Mouse (Mus musculus) cerebellum, postnatal 14 days (tissue): Measurements from ENCODE around the gene Spred3.
A peak's percentile ranks its signal among the peaks of the same experiment; 100 is the strongest.
"Not testable (repeated sequence)": the region's sequence is repeated elsewhere in the genome, so short reads cannot be mapped to it uniquely, and the experiment has no call there.

Experiments used
- DNase-seq, 2 experiments: peaks; one replicate each; pipeline ENCODE4 v3.0.0; 2021; ENCODE audit warnings: mixed read lengths in 2 of 2

The Spred3 gene

GRCm38 (mm10) chr7:29168791-29169230, 1.4 kb downstream of the Spred3 start:
- DNase-seq: peak; percentile 65 to 72

- no peak for DNase-seq
Observed at GRCm38 (mm10) chr7:29168121-29168695, 2.0 kb downstream of the Spred3 start.

GRCm38 (mm10) chr7:29167656-29168055, 2.6 kb downstream of the Spred3 start:
- peak in 1 of 2 experiments; percentile 44 for DNase-seq

- DNase-seq: no peak
Observed at GRCm38 (mm10) chr7:29162750-29163525, 7.3 kb downstream of the Spred3 start.

- DNase-seq: no peak
Observed at GRCm38 (mm10) chr7:29162294-29162693, 7.9 kb downstream of the Spred3 start.

DNA sequence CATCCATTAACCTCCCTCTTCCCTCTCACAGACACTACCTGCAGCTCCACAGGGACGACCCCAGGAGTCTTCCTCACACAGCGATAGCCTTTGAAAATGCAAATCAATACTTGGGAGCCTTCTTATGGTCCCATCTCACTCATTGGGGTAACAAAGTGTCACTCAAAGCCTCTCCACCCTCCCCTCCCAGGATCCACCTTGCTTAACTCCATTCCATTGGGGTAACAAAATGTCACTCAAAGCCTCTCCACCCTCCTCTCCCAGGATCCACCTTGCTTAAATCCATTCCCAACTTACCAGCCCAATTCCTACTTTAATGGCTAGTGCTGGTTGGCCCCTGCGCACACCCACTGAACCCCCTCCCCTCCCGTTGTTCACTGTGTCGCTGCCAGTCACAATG, 11.9 kb downstream of the Spred3 start:
- no peak for DNase-seq

- DNase-seq: peak; percentile 92 to 93
Observed at GRCm38 (mm10) chr7:29155838-29156782, 14.1 kb downstream of the Spred3 start, which contains the start of gene Fam98c. TSS of gene Fam98c (minus strand) at chr7:29156234.

DNA sequence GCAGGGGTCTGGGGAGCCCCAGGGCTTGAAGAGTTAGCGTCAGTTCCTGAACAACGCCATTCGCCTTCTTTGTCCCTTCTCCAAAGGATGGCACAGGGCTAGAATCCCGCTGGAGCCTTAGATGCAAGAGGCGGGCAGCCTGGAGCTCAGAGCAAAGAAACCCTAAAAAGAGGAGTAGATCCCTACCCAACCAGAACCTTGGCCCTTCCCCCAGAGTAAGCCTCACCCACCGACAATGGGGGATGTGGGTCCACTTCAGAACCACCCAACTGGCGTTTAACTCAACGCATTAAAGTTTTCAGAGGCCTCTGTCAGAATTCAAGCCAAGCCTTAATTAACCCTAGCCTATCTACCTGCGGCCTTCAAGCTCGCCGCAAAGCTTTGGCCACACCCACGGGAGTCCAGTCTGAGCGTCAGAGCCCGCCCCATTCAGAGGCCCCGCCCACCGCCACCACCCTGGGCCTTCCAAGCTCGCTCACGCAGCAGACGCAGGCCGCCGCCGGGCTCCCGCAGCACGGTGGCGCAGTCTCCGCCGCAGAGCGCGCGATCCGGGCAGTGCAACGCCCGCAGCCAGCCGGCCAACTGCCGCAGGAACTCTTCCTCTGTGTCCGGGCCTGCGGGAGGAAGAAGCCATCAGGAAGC, 14.9 kb downstream of the Spred3 start:
- peak; percentile 93 to 95 for DNase-seq

DNA sequence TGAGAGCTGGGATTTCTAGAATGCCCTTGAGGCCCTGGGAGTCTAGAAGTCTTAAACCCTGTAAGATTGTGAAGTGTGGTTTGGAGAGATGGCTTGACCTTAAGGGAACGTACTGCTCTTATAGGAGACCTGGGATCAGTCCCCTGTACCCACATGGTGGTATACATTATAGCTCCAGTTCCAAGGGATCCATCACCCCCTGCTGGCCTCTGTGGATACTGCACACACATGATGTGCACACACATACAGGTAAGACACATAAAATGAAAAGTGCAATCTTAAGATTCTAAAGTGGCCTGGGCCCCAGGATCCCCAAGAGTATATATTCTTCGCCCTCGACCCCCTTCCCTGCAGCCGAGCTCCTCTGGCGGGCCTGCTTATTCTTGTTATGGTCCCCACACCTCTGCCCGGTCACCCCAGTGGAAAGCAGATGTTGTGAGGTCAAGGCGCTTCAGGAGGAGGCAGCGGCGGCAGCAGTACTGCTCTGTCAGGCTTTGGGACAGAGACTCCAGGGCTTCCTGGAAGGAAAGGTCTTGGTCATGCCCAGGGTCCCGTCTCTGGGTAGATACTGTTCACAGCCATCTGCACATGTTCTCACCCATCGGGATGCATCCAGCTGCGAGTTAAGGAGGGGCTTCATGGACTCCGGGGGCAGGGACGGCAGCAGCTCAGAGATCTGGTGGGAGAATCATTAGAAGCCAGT, 16.0 kb downstream of the Spred3 start:
- peak in 1 of 2 experiments; percentile 49 for DNase-seq

DNA sequence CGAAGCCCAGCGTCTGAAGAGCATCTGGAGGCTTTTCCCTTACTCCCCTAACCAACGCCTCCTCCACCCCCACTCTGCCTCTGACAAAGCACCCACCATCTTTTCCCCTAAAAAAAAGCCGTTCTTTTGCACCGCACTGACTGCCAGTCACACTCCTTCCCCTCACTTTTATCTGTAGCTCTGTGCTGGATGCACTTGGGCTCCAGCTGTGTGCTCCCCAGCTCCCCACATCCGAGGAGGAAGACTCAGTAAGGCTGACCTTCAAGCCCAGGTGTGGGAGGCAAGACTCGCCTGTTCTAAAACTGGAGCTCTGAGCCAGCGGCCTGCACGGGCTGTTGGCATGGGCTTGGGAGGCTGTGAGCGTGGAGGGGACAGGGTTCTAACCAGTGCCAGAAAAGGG, 18.7 kb downstream of the Spred3 start:
- DNase-seq: no peak

DNA sequence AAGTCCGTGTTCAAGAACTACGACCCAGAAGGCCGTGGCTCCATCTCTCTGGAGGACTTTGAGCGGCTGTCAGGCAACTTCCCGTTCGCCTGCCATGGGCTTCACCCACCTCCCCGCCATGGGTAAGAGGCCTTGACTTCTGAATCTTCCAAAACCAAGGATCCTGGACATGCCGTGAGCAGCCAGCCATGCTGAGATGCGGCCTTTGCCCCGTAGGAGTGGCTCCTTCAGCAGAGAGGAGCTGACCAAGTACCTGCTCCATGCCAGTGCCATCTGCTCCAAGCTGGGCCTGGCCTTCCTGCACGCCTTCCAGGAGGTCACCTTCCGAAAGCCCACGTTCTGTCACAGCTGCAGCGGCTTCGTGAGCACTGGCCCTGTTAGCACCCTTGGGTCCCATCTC, 21.4 kb downstream of the Spred3 start:
- no peak for DNase-seq

GRCm38 (mm10) chr7:29146625-29147367, 23.4 kb downstream of the Spred3 start:
- DNase-seq: no peak

DNA sequence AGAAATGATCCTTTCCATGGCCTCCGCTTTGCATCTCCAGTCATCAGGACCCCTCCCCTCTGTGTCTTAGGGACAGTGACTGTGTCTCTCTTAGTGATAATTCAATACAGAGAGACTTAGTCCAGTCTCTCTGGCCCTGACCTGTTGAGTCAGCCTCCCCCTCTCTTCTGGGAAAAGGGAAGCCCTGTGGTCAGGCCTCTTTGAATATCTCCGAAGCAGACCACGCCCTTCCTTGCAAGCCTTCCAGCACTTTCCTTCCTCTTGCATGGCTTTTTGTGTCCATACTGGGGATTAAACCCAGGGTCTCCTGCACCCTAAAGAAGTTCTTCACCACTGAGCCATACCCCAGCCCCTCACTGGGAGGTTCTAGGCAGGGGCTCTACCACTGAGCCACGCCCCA, 26.2 kb downstream of the Spred3 start:
- no peak for DNase-seq

- no peak for DNase-seq
Observed at GRCm38 (mm10) chr7:29141416-29141815, 28.8 kb downstream of the Spred3 start.

GRCm38 (mm10) chr7:29139237-29139636, 31.0 kb downstream of the Spred3 start:
- DNase-seq: not testable (repeated sequence)

DNA sequence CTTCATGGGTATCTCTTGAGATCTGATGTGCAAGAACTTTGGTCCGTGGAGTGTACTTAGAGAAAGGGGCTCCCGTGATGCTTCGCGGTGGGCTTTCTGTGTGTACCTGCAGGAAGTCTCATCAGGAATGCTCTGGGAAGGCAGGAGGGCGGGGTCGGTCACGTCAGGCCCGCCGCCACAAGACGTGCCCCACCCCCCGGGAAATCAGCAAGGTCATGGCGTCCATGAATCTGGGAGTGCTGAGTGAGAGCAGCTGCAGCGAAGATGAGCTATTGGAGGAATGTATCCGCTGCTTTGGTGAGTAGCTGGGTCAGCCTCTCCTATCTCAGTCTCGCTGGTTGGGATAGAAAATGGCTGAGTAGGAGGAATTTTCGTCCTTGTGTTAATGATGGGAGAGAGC, 32.8 kb downstream of the Spred3 start:
- DNase-seq: no peak

GRCm38 (mm10) chr7:29134693-29135386, 35.4 kb downstream of the Spred3 start, which contains the start of gene Rasgrp4:
TSS of gene Rasgrp4 (plus strand) at chr7:29134851.
- peak in 1 of 2 experiments; percentile 18 for DNase-seq

GRCm38 (mm10) chr7:29134230-29134629, 36.0 kb downstream of the Spred3 start:
- DNase-seq: no peak

DNA sequence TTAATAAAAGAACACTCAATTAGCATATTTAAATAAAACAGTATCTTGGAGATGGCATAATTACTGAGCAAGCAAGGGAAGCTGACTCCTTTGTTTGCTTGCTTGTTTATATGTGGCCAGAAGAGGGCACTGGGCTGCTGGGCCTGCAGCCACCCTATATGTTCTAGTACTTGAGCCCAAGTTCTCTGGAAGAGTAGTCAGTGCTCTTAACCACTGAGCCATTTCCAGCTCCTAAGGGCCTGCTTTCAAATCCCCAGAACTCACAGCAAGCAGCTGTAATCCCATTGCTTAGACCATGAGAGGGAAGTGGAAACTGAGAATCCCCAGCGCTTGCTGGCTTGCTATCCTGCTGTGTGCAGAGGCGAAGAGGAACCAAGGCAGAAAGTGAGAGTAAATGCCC, 41.5 kb downstream of the Spred3 start:
- DNase-seq: no peak

DNA sequence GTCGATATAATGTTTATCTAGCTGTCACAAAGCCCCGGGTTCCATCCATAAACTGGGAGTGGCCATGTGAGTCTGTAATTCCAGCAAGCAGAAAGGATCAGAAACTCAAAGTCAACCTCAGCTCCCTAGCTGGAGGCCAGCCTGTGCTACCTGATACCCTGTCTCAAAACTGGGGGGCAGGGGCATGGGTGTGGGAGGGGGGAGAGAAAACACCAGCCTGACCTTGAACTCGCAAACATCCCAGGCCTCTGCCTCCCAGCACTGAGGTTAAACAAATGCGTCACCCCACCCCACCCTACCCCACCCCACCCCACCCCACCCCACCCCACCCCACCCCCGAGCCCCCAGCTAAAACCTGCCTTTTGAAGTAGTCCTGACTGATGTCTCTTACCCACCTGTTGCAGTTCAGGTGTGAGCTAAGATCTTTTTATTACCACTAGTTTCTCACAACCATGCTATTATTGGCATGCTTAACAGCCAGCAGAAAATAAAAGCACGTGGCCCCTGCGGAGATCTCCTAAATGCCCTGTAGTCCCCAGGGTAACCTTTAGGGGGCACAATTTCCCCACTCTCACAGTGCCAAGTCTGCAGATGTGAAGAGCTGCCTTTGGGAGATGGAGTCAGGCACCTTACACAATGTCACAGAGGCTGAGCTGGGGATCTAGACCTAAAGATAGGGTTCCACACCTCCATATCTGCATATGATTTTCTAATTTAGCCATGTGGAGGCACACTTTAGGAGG, 43.9 kb downstream of the Spred3 start:
- DNase-seq: peak; percentile 18 to 37
